Mouse (Mus musculus) lung, postnatal 0 days (tissue): ENCODE results near the gene Gpc6.

Experiments used
- CTCF ChIP-seq: IDR thresholded peaks from 2 replicates; pipeline ENCODE4 v1.5.1; 2016; ENCODE audit warnings: antibody characterized with exemption, mild to moderate bottlenecking
- EP300 ChIP-seq: IDR thresholded peaks from 2 replicates; pipeline ENCODE4 v1.6.1; 2016; ENCODE audit warnings: antibody characterized with exemption, mild to moderate bottlenecking, control low read depth

- no peak for TF ChIP-seq CTCF
- no peak for TF ChIP-seq EP300
Observed at GRCm38 (mm10) chr14:117781724-117782123, 856.6 kb downstream of the Gpc6 start.
